Mouse (Mus musculus) ES-CJ7 (cell line): ENCODE data around the gene 4931429L15Rik.

Source experiments
- DNase-seq: peaks from one replicate; pipeline ENCODE4 v3.0.0; 2011; ENCODE audit warnings: low read depth, low spot score

Gene 4931429L15Rik

DNA sequence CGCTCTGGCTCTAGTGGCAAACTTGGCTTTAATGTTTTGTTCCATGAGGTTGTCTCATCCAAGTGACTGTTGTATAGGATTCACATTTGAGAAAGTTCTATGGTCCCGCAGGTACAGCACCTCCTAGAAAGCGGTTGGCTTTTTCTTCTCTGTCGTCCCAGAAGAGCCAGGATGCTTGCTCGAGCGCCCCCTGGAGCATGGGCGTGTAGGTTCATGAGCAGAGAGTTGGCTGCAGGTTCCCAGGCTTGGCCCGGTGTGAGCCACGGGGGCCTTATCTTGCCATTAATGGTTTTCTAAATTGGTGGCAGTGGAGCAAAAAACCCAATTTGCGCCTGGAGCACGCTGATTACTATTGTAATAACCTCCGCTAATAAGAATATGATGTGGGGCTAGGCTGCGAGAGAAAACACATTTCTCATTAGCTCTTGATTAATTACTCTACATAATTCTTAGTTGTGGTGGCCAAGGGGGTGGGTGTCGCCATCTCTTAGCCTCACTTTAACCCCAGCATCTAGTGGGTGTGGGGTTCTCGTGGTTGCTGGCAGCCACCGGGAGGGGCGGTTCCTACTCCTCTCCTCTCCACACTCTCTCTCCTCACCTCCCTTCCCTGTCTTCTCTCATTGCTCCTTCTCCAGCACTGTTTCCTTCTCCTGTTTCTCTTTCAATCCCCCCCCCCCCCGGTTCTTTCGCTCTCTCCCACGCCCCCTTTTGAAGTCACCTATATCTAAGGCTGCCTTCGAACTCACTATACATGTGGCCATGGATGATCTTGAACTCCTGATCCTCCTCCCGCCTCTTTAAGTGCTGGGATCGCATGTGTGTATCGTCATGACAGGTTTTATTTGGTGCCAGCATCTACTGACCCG lies 8.2 kb upstream of the 4931429L15Rik start:
- DNase-seq = peak; percentile 86

DNA sequence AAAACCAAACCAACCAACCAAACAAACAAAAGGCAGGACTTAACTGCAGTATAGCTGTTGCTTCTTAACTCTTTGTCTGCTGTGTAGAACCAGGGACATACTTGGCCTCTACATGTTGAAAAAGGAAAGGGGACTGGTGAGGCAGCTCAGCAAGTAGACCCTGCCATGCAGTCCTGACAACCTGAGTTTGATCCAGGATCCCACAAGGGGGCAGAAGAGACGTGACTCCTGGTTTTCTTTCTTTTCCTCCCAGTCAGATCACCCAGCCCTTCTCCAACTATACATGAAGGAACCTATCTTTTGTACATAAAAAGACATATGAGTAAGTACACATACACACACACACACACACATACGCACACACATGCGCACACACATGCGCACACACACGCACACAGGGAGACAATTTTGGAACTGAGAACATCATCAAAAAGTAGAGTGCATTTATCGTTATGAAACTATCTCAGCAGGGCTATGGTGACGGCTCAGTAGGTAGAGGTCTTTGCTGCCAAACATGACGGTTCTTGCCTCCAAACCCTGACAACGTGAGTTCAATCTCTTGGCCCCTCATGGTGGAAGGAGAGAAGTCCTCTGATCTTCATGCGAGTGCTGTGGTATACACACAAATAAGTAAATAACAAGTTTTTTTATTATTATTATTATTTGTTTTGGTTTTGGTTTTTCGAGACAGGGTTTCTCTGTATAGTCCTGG lies 7.1 kb upstream of the 4931429L15Rik start:
- DNase-seq = peak; percentile 45

DNA sequence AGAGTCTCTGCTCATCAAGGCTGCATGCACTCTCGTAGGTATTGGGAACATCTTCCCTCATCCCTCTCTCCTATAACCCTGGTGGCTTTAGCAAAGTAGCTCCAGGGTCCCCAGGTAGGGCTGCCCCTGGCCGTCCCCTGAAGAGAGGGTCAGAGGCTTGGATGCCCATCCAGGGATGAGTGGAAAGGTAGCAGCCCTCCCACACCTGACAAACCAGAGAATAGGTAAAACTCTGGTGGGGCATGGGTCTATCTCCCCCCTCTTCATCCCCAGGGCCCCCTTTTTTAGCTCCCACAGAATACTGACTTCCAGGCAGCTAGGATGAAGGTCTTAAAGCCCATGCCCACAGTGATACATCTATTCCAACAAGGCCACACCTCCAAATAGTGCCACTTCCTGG lies 675 bp upstream of the 4931429L15Rik start:
- DNase-seq = no peak

DNA sequence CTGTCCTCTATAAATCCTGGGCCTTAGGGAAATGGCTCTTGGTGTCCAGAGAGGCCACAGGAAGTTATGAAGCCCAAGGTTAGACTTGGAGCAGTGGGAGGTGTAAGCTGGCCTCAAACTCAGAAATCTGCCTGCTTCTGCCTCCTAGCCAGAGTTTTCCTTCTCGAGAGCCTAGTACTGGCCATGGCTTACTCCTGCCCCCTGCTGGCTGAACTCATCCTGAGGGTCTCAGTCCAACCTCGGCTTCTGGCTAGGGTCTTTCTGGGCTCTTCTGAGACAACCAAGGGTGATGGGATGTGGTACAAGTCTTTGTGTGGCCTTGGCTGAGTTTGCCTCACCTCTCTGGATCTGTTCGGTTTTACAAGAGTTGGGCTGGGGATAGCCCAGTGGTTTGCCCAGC lies 1.8 kb downstream of the 4931429L15Rik start:
- DNase-seq = peak; percentile 48

DNA sequence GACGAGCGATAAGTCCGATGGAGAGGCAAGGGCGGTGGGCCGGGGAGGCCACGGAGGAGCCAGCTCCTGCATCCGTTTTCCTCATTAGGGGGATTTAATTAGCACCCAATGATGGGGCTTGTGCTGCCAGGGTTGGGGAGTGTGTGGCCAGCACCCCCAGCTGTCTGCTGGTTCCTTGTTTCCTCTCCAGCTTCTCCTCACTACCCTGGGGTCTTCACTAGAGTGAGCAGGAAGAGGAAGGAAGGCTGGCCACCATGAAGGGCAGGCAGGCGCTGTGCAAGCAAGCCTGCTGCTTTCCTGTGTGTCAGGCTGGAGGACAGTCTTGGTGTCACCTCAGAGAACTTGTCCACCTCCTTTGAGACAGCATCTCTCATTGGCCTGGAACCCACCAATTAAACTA lies 2.9 kb downstream of the 4931429L15Rik start:
- DNase-seq = no peak

DNA sequence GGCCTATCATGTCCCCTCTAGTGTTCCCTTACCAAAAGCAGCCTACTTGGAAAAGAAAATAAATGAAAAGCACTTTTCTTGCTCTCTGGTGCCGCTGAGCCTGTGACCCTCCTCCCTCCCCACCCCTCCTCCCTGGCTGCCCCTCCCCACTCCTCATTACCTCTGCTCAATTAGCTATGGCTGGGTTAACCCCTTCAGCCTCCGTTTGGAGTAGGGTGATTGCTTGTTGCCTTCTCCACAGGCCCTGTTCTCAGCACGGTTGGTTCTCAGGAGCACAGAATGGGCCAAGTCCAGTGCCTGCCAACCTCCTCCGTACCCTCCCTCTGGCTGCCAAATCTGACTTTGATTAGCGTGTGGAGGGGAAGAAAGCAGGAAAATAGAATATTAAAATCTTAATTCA lies 3.4 kb downstream of the 4931429L15Rik start:
- no peak for DNase-seq

DNA sequence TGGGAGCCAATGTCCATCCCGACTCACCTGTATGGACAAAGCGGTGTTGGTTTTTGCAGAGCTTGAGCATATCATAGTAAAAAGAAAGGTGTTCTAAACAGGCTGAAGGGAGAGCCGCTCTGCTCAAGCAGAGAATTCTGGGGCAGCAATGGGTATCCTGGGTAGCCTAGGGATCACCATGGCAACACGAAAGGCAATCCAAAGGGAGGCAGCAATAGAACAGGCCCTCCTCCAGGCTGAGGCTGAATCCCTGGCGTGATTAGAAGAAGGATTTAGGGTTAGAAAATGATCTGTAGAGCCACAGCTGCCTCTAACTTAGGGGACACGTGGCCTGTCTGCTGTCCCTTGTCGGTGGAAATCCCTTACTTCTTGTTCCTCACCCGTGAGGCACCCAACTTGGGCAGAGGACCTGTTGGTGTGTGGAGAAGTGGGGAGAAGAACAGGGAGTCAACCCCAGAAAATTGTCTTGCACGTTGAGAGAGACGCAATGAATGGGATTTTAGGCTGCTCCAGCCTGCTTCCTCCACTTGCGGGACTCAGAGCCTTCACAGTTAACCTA lies 3.9 kb downstream of the 4931429L15Rik start:
- DNase-seq = no peak

DNA sequence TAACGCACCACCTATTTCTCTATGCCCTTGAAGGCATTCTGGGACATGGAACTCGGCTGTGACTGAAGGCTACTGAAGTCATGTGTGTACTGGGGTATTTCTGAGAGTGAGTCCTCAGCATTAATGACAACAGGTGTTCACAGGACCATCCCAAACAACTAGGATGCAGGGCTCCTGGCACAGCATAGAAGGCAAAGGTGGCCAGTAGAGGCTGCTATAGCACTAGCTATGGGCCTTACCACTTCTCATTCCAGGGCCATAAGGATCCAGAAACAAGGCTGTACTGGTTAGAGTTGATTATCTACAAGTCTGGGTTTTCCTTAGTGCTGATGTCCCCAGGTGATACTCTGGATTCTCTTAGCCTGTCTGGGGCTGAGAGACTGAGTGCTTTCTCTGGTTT lies 4.9 kb downstream of the 4931429L15Rik start:
- no peak for DNase-seq

DNA sequence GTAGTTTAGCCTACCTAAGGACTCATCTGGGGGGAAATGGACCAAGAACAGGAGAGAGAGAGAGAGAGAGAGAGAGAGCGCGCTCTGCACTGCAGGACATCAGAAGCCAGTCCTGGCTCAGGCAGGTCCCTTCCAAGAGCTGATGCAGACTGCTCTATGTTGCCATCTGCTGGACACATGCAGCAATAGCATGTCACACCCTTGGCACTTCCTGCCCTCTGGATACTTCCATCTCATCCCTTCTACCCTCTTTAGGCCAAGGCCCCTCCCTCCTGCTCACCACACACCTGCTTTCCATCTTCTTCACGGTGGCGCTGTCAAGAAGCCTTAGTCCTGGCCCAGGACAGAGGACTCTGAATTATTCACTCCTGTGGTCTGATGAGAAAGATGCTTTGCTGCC lies 5.3 kb downstream of the 4931429L15Rik start:
- DNase-seq = peak; percentile 88

DNA sequence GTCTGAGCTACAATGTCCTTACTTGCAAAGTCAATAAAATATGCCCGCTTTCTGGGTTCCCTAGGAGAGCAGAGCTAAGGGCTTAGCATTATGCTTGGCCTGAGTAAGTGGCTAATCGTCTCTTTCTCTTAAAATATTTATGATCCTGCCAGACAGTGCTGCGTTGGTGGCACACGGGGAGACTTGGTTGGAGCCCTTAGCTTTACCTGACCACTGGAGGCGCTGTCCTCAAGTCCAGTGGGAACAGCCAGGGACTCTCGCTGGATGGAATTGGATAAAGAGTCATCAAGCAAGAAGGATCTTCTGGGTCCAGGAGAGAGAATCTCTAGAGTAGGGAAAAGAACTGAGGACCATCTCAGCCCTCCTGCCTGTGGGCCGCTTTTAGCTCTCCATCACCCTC lies 10.7 kb downstream of the 4931429L15Rik start:
- DNase-seq = peak; percentile 87

DNA sequence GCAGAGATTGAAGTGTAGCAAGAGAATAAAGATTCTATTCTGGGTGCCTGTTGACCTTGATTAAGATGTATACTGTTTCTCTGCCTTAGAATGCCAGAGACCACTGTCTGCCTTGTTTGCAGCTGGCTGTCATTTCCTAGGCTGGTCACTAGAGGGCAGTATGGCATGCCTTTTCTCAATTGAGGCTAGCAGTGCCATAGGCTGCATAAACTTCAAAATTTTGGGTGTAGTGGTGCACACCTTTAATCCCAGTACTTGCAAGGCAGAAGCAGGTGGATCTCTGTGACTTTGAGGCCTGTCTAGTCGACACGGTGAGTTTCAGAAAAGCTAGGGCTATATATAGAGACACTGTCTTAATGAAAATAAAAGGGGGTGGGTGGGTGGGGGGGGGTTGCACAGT lies 17.6 kb downstream of the 4931429L15Rik start:
- peak; percentile 73 for DNase-seq

DNA sequence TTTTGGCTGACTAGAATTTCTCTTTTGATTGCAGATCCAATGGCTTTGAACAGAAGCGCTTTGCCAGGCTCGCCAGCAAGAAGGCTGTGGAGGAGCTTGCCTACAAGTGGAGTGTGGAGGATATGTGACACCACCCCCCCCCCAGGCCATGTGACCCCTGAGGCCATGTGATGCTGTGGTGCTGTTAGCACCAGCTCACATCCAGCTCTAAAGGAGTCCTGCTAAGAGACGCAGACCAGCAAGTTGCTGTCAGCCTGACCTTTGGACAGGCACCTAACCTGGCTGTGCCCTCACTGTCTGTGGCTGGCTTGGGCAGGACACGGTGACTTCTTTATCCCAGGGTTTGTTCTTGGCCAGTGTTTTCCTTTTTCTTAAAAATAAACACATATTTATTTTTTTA lies 21.4 kb downstream of the 4931429L15Rik start:
- DNase-seq = no peak

DNA sequence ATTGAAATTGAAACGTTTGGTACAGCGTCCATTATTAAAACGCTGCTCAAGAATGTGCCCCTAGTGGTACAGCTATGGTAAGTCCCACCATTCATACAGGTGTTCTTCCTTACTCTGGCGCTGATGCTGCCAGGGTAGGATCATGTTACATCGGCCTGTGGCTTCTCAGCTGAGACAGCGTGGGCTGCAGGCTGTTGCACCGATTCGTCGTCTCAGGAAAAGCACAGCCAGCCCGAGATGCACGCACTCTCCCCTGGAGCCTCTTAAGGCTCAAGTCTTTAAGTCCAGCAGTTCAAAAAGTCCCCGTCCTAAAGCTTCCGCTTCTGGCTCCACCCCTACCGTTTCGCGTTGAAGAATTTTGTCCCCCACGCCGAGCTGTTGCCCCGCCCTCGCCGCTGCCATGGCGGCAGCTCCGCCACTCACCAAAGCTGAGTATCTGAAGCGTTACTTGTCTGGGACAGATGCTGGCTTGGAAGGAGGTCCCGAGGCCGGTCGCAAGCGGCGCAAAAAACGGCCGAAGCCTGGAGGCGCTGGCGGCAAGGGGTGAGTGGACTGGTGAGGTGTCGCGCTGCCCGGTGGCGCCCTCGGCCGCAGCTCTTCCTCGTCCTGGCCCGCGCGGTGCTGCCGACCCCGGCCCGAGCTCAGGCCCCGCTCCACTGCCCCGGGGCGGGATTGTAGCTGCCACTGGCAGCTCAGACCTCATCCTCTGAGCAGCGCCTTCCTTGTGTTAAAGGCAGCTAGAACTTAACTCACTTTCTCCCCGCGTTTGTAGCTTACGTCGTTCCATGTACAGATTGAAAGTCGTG lies 37.0 kb downstream of the 4931429L15Rik start, which contains the start of gene Bud13:
Gene Bud13 (plus strand): TSS at position 378 of the 806 bp plus-strand sequence.
- peak; percentile 93 for DNase-seq

DNA sequence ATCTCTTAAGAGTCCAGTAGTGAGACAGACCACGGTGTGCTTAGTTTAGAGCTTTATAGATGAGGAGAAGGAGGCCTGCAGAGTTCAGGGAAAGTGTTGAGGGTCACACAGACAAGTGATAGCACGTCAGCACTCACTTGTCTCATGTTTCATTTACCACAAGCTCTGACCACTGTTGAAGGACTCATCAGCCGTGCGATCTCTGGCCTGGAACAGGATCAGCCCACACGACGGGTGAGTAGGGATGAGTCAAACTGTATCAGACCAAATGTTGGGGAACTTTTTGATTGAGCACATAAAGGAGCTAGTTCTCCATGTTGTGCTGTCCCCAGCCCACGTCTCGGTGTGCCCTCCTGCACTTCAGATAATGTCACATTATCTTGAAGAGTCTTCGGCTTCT lies 45.3 kb downstream of the 4931429L15Rik start:
- no peak for DNase-seq

DNA sequence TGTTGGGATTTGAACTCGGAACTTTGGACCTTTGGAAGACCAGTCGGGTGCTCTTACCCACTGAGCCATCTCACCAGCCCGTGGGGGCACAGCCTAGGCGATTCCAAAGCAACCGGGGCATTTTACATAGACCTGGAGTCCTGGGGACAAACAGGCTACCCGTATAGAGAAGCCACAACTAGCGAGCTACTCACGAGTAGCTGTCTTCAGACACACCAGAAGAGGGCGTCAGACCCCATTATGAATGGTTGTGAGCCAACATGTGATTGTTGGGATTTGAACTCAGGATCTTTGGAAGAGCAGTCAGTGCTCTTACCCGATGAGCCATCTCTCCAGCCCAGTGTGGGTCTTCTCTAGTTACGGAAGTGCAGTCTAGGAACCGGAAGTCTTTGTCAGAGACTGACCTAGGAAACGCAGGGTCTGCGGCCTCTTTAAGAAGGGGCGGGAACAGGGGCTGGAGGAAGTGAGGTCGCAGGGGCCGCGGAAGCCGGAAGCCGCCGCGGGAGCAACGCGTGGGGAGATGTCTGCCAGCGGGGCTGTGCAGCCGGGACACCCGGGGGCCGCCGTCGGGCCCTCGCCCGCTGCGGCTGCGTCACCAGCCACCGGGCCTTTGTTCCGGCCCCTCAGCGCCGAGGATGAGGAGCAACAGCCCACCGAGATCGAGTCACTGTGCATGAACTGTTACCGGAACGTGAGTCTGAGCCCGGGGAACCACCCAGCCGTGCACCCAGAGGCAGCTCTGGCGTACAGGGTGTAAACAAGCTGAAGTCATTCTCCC lies 46.9 kb downstream of the 4931429L15Rik start, which contains the start of gene Zpr1:
Gene Zpr1 (plus strand): TSS at position 388 of the 778 bp plus-strand sequence.
- peak; percentile 96 for DNase-seq

DNA sequence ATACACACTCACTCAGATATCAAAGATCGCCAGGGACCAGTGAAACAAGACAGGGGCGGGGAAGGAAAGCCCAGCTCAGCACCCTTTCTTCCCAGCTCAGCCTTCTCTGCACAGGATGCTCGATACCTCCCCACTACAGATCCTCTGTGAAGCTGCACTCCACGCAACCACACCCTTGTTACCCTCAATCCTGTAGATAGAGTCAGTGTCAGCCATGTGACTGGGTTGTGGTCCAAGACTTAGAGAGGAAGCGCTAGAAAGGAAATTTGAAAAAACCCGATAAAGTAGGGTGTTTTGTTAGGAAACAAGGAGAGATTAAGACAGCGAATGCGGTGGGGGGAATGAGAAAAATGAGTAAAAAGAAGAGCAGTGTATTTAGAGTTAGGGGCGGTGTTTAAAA lies 47.7 kb downstream of the 4931429L15Rik start:
- no peak for DNase-seq

DNA sequence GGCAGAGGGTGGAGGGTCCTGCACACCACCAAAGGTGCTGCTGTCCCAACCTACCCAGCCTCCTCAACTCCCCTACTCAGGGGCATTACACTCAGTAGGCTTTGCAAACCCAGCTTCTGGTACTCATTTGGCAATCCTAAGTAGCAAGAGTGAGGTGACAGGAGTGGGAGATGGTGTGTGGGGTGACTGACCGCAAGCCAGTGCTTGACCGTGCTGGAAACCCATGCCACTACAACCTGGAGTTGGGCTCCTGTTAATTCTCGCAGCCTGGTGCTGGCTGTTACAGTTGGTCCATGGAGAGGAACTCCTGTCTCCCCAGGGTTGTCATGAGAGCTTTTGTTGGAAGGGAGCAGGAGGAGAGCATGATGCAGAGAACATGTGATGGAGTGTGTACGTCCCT lies 49.0 kb downstream of the 4931429L15Rik start:
- DNase-seq = no peak

DNA sequence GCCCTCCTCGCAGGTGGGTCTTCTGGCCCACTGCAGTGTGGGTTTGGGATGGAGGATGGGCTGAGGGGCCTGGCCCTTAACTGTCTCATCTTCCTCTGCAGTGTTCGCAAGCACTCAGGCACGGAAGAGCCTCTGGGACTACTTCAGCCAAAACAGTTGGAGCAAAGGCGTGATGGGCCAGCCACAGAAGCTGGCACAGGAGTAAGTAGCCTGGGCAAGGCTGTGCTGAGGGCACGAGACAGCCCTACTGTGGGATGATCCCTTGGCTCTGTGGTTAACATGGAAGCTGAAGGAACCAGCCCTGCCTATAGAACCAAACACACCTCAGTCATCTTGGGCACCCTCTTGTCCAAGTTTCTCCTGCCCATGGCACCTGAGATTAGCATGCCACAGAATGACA lies 50.7 kb downstream of the 4931429L15Rik start:
- no peak for DNase-seq

DNA sequence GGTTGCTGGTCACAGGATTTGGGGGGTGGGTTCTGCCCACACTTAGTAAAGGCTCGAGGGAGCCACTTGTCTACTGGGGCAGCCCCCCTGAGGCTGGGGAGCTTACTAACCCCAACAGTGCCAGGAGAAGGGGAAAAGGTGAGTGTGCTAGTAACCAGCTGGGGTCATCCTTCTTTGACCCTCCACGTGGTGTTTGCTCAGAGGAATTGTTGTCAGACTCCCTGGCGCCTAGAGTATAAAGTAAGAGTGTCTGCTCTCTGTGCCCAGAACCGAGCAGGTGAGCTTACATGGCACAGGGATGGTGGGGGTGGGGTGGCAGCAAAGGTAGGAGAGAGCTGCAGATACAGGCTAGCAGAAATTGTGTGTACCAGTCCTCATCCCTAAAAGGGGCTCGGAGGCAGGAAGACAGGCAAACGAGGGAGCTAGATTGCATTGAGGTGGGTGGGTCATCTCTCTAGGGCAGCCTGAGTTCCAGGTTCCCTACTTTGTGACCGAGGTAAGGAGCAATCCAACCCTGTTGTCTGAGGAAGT lies 51.4 kb downstream of the 4931429L15Rik start, which contains the start of gene Apoa5:
Gene Apoa5 (plus strand): TSS at position 291 of the 531 bp plus-strand sequence.
- DNase-seq = no peak

DNA sequence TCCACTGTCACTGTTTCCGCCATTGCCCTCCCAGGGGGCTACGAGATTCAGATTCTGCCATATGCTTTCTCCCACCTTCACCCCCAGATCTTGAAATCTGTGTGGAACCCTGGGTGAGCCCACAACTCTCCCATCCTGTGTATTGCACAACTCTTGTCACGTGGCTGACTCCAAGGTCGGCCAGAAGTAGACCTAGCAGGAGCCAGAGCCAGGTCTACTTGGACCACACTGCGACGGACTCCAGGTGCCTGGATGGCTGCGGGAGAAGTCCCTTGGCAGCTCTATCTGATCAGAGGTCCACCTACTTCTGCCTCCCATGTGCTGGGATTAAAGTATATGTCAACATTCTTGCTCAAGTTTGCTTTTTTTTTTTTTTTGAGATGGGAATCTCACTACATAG lies 58.7 kb downstream of the 4931429L15Rik start:
- no peak for DNase-seq
